Mouse (Mus musculus) brain, embryonic 14.5 days (tissue): Measurements from ENCODE around the gene Fbxl17.

ENCODE experiments used
- CTCF ChIP-seq: fragments of 200-500 bp; IDR thresholded peaks from 2 replicates; pipeline ENCODE4 v1.5.1; 2012; ENCODE audit warnings: inconsistent platforms, mild to moderate bottlenecking, moderate library complexity, borderline replicate concordance; ENCODE audit not compliant: insufficient read depth, insufficient read length; ENCODE audit errors: extremely low read depth
- POLR2A ChIP-seq: fragments of 200-500 bp; IDR thresholded peaks from 2 replicates; pipeline ENCODE4 v1.6.1; 2012; ENCODE audit warnings: mild to moderate bottlenecking, inconsistent platforms, borderline replicate concordance; ENCODE audit not compliant: poor library complexity, insufficient read depth, insufficient read length, severe bottlenecking; ENCODE audit errors: extremely low read depth

DNA sequence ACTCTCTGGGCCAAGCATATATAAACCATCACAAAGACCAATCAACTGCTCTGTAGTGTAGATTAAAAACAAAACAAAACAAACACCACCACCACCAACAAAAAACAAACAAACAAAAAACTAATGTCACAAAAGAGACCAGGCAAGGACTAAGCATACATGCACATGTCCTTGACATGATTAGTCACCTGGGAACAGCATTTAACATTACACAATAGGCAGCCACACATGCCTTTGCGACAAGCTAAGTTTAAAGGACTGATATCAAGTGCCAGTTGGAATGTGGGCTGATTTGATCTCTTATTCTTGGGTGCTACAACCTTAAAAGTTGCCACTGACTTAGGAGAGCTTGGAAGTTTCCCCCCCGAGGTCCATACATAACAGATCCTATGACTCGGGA lies 446.5 kb downstream of the Fbxl17 start:
- TF ChIP-seq CTCF (no peak), POLR2A (no peak)
